Mouse (Mus musculus) layer of hippocampus, postnatal 36 days (tissue): Measurements from ENCODE around the gene Gemin7. TPM values are rescaled to one million over a fixed set of nuclear protein-coding genes. Genes with fewer than 3 reads are reported as not detected.

Experiments used
- DNase-seq, 2 experiments: peaks; one replicate each; pipeline ENCODE4 v3.0.0; 2022
- total RNA-seq, 2 experiments: library from RNA; stranded (reverse); gene quantifications; 2 replicates each; pipeline ENCODE4 v1.2.3; 2021

Gene Gemin7
- total RNA-seq, 2 experiments from 2014 or later, result 44.2 to 46.1 TPM

- no peak for DNase-seq
Observed at GRCm38 (mm10) chr7:19546007-19546406, 31.4 kb downstream of the Gemin7 start.

DNA sequence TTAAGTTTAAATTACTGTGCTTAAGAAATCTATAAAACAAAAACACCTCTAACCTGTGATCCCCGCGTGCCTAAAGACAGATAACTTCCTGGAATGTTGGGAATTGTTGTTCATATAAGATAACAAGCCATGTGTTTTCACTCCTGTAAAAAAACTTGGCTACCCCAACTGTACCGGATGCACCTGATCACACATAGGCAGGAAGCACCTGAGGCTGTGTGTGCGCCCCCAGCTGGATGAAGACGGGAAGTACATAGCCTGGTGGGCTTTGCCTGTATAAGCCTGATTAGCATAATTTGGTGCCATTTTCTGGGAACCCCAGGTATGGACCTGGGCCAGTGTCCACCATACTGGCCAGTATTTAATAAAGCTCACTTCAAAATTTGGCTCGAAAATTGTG, 33.8 kb downstream of the Gemin7 start:
- DNase-seq, result no peak

GRCm38 (mm10) chr7:19542155-19542691, 35.2 kb downstream of the Gemin7 start:
- DNase-seq, result peak; percentile 34 to 36

DNA sequence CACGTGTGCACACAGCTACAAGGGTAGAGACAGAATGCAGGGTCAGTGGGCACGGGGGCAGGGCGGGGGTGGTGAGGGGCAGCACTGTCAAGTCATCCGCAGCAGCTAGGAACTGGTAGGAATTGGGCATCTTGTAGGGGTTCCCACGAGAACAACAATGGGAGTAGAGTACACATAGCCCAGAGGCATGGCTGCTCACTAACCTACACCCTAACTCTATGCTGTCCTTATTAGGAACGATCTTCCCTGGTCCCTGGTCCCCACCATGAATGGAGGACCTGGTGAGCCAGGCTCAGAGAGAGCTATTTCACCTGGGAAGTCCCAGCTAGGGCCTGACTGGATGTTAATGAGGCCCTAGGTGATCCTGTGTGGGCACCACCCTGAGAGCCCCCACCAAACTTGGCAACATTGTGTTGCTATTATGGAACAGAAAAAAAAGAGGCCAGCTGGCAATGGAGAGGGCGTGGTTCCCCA, 35.7 kb downstream of the Gemin7 start:
- DNase-seq, result no peak

DNA sequence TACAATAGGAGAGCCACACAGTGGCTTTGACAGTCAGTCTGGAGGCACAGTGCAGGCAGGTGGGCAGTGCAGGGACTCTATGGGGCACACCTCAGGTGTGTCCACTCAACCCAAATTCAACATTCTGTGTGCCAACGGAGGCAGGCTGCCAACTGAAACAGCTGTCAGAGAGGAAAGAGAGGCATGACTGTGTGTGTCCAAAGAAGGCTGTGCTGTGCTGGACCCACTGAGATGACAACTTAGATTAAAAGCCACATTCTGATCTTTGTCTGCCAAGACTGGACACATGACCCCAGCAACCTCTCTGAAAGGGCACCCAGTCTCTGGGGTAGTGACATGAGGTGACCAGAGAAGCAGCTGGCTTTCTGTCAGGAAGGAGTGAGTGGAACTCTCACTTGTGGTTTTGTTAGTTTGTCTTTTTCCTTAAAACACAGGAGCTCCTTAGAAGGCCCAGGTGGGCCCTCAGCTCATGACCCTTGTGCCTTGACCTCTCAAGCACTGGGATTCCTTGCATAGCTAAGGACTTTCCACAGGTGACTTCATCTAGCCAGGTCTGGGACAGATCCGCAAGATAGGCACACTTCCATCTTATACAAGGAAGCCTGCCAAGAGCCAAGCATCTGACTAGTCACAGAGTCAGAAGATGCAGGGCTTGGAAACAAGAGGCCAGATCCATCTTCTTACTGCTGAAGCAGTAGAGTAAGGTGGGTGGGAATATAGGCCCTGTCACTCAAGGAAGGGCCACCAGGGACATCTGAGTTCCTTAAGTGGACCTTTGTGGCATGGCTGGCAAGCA, 36.4 kb downstream of the Gemin7 start:
- no peak for DNase-seq

DNA sequence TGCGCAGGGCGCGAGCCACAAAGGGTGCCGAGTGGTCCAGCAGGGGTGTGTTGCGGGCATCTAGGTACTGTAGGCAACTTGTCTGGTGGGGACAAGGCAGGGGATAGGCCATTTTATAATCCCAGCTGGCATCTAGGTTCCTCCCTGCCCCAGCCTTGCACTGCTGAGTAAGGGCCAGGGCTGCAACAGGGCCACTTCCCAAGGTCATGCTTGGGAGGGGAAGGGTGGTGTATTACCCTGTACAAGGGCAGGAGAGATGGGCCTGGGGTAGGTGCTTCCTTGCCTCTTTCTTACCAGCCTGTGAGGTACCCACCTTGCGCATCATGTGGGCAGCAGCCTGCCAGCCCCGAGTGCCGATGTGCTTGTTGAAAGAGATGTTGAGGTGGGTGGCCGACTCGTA, 42.7 kb downstream of the Gemin7 start:
- DNase-seq, result no peak

GRCm38 (mm10) chr7:19532240-19532639, 45.2 kb downstream of the Gemin7 start:
- DNase-seq, result no peak

GRCm38 (mm10) chr7:19531077-19531476, 46.3 kb downstream of the Gemin7 start:
- no peak for DNase-seq

DNA sequence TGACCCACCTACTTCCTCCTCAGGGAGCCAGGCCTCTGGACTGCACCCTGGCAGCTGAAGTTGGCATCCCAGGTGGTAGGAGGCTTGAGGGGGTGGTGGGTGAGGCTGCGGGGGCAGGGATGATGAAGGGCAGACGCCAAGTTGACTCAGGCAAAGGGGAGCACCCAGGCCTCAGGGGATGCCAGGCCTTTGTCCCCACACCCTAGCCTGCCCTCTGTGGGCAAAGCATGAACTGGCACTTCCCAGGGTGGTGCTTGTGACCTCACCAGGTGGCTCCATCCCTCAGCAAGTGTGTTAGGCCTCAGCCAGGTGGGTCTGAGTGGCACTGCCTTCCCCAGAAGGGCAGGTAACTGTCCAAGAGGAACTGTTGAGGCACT, 52.3 kb downstream of the Gemin7 start:
- DNase-seq, result no peak

GRCm38 (mm10) chr7:19524420-19525104, 52.8 kb downstream of the Gemin7 start:
- no peak for DNase-seq

GRCm38 (mm10) chr7:19523757-19524419, 53.5 kb downstream of the Gemin7 start:
- DNase-seq, result peak; percentile 76 to 77

DNA sequence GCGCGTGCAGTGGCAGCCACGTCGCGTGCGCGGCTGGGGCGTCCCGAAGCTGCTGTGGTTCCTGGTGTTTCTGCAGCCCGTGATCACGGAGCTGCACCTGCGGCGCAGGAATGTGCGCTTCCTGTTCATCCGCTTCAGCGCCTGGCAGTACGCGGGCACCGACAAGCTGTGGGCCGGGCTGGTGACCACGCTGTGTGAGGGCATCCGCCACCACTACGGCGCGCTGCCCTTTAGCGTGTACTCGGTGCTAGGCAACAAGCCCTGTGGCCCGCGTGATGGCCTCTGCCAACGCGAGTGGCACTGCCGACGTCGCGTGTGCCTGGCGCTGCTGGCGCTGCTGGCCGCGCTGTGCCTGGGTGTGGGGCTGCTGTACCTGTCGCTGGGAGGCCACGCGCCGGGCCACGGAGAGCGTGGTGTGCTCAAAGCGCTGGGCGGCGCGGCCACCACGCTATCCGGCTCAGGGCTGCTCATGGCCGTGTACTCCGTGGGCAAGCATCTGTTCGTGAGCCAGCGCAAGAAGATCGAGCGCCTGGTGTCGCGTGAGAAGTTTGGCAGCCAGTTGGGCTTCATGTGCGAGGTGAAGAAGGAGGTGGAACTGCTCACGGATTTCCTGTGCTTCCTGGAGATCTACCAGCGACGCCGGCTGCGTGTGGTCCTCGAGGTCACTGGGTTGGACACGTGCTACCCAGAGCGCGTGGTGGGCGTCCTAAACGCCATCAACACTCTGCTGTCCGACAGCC, 54.2 kb downstream of the Gemin7 start:
- DNase-seq, result no peak

- DNase-seq, result no peak
Observed at GRCm38 (mm10) chr7:19520032-19520431, 57.4 kb downstream of the Gemin7 start.

DNA sequence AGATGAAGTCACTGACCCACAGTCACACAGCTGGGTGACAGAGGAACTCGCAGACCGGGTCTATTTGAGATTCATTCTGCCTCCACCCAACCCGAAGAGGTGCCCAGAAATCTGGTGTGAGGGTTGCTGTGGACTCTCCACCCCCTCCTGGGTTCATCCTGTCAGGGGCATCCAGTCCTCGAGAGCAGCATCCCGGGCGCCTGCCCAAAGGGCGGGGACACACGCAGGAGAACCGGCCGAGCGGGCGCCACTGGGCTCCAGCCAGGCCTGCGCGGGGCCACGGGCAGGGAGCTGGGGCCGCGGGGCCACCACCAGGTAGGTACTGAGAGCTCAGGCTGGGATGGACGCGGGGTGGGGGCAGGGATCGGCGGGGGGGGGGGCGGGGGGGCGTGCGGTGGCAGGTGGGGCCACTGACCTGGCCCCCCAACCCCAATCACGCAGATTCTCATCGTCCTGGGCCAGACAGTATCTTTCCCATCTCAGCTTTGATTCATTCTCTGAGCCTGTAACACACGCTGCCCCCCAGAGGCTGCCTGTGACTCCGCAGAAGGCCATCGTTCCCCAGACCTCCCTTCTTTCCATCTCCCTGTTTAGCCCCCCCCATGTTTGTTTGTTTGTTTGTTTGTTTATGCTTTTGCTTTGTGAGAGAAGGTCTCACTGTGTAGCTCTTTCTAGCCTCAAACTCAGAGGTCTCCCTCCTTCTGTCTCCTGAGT, 59.6 kb downstream of the Gemin7 start, which contains the start of gene Nkpd1:
TSS of gene Nkpd1 (plus strand) at position 187 of the 714 bp plus-strand sequence.
- no peak for DNase-seq

Other genes with a start within 250 kb of the Gemin7 start
- gene Ercc1, start 232.8 kb downstream of the Gemin7 start, total RNA-seq, result 10 to 100 TPM; 44.4 to 53.4 TPM
- 10 to 100 TPM; 17.6 to 19.4 TPM for gene Cd3eap, start 218.1 kb downstream of the Gemin7 start, total RNA-seq
- 1 to 10 TPM; 6.0 to 7.0 TPM for gene Ppp1r13l, start 217.8 kb downstream of the Gemin7 start, total RNA-seq
- gene Ercc2, start 195.6 kb downstream of the Gemin7 start, total RNA-seq, result 10 to 100 TPM; 36.2 to 37.1 TPM
- gene Klc3, start 173.5 kb downstream of the Gemin7 start, total RNA-seq, result 1 to 10 TPM; 3.1 to 3.4 TPM
- gene Ckm, start 172.8 kb downstream of the Gemin7 start, total RNA-seq, result under 1 TPM in 1 of 2 experiments, not detected in 1; 0.27 TPM
- 100 to 1,000 TPM in 1 of 2 experiments, 10 to 100 TPM in 1; 90.6 to 102 TPM for gene Mark4, start 118.8 kb downstream of the Gemin7 start, total RNA-seq
- under 1 TPM; 0.18 to 0.20 TPM for gene Exoc3l2, start 114.3 kb downstream of the Gemin7 start, total RNA-seq
- 1 to 10 TPM; 6.8 to 6.9 TPM for gene Bloc1s3, start 69.2 kb downstream of the Gemin7 start, total RNA-seq
- gene Trappc6a, start 69.2 kb downstream of the Gemin7 start, total RNA-seq, result 10 to 100 TPM; 19.8 to 21.5 TPM
- gene Nkpd1, start 59.8 kb downstream of the Gemin7 start, total RNA-seq, result under 1 TPM; 0.37 to 0.48 TPM
- 100 to 1,000 TPM; 113 to 120 TPM for gene Ppp1r37, start 14.5 kb downstream of the Gemin7 start, total RNA-seq
- under 1 TPM; 0.33 to 0.75 TPM for gene Zfp296, start 308 bp downstream of the Gemin7 start, total RNA-seq
- gene Clasrp, start 26.9 kb upstream of the Gemin7 start, total RNA-seq, result 100 to 1,000 TPM in 1 of 2 experiments, 10 to 100 TPM in 1; 90.1 to 103 TPM
- gene Relb, start 51.8 kb upstream of the Gemin7 start, total RNA-seq, result 10 to 100 TPM in 1 of 2 experiments, 1 to 10 TPM in 1; 7.3 to 10.2 TPM
- 100 to 1,000 TPM; 131 to 144 TPM for gene Clptm1, start 87.4 kb upstream of the Gemin7 start, total RNA-seq
- gene Apoc2, start 100.3 kb upstream of the Gemin7 start, total RNA-seq, result not detected
- not detected for gene Gm44805, start 103.8 kb upstream of the Gemin7 start, total RNA-seq
- not detected for gene Apoc4, start 103.9 kb upstream of the Gemin7 start, total RNA-seq
- gene Apoc1, start 115.1 kb upstream of the Gemin7 start, total RNA-seq, result 1 to 10 TPM; 4.6 to 5.7 TPM
- gene Apoe, start 121.6 kb upstream of the Gemin7 start, total RNA-seq, result 1,000 to 10,000 TPM; 2,147 to 2,303 TPM
- gene Tomm40, start 137.8 kb upstream of the Gemin7 start, total RNA-seq, result 100 to 1,000 TPM; 110 to 115 TPM
- 1 to 10 TPM; 5.2 to 5.8 TPM for gene Nectin2, start 172.9 kb upstream of the Gemin7 start, total RNA-seq
- gene Bcam, start 193.4 kb upstream of the Gemin7 start, total RNA-seq, result 1 to 10 TPM; 9.5 to 9.8 TPM
- not detected for gene Cblc, start 219.2 kb upstream of the Gemin7 start, total RNA-seq
- 1 to 10 TPM in 1 of 2 experiments, under 1 TPM in 1; 0.32 to 1.4 TPM for gene Bcl3, start 245.2 kb upstream of the Gemin7 start, total RNA-seq